Mouse (Mus musculus): ENCODE measurements around the gene Gas8.
"Not testable (repeated sequence)": the region's sequence is repeated elsewhere in the genome, so short reads cannot be mapped to it uniquely, and the experiment has no call there.

The Gas8 gene

DNA sequence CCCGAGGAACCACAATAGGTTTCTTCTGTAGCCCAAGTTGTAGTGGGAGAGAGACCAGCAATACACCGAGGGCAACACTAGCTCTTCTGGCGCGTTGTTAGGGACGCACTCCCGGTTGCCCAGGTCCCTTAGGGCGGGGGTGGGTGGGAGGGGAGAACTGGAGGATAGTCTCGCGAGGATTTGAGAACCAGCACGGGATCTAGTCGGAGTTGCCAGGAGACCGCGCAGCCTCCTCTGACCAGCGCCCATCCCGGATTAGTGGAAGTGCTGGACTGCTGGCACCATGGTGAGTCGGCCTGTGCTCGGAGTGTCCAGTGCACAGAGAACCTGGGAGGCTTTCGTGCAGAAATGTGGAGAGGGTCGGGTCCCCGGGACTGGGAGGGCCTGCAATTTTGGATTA lies at the start of gene Gas8:
Gene Gas8 (plus strand): TSS at position 168 of the 400 bp plus-strand sequence.
- CTCF ChIA-PET, result no interaction called here

DNA sequence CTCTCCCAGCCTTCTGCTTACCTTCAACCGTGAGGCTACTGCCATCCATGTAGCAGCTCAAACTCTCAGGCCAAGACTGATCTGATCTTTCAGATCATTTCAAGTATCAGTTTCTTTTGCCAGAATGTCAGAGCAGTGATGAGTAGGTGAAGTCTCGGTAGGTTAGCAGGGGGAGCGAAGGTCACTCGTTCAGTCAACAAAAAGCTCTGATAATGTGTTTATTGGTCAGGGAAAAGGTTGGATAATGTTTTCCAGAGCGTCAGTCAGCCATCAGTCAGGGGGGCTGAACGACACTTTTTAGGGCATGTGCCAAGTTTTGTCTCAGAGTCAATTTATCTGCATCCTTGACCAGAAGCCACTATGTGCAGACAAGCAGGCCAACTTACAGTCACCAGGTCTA lies 45.6 kb upstream of the Gas8 start:
- CTCF ChIA-PET, result not testable (repeated sequence)

- CTCF ChIA-PET, result interaction anchor here (0.7 kb wide), 1 partner anchor 1362 kb away, joined by 18 read pairs; no protein-coding TSS in a partner anchor
These were observed 44.1 kb upstream of the Gas8 start for GRCm38 (mm10) chr8:123474549-123474948.

DNA sequence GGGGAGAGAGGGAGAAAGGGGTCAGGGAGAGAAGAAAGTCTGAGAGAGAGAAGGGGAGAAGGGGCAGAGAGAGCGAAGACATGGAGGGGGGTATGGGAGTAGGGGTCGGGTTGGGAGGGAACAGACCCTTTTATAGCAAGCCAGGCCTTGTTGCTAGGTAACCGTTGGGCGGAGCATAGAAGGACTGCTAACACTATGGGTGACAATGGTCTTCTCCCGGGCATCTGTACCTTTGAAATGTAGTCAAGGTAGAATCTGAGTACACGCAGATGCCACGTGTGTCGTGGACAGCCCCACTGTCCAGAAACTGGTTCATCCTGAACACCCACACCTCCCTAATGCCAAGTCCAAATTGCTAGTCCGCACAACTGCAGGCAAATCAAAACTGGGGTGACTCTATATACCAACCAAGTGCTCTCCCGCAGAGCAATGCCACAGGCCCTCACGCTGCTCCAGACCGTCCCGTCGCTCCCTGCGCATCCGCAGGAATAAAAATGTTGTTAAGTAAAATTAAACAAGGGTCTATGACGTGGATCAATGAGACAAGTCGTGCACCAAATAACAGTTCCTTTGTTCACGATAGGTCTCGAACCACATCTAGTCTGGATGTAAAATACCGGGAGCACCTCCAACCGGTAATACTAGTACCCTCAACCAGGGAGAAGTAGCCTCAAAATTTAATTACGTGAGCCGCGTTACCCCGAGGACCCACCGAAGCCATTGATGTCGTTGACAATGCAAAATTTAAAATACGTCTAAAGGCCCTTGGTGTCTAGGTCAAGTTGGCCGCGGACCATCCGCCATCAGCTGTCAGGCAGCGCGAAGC lies 41.5 kb upstream of the Gas8 start:
- CTCF ChIA-PET, result interaction anchor here (0.5 kb wide), 1 partner anchor 154 kb away, joined by 20 read pairs; no protein-coding TSS in a partner anchor

GRCm38 (mm10) chr8:123477737-123478258 lies 40.8 kb upstream of the Gas8 start, which contains the start of gene Afg3l1:
Afg3l1 (plus strand) TSS chr8:123477903.
- CTCF ChIA-PET, result interaction anchor here (0.5 kb wide), 1 partner anchor 155 kb away, joined by 20 read pairs; no protein-coding TSS in a partner anchor

DNA sequence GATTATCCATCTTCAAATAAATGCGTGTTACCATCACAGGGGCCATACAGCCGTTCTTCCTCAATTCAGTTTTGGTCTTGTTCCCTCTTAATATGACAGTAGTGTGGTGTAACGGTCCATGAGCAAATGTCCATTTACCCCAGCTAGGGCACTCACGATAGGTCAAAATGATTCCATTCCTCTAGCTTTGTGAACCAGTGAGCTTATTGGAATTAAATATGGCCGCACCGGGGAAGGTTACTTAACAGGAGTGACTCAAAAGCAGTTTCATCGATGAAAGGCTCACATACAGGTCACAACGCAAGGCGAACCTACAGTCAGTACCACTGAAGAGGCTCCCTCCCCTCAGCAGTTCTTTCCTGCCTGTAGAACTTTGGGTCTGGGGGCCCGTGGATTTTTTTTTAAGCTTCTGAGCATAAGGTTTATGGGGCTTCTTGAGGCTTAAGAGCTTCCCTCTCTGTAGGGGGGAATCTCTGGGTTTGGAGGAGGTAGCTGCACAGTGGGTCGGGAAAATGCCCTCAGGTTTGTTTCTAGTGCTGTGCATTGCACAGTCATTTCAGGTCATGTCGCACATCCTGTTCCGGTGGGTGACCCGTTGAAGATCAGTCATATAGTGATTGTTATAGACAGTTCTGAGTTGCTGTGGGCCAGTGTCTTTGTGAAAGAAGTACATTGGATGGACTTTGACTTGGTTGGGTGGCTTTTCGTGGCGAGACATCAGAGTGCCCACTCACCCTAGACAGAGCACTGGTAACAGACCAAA lies 40.0 kb upstream of the Gas8 start:
- CTCF ChIA-PET, result no interaction called here

- CTCF ChIA-PET, result interaction anchor here (0.6 to 1.2 kb wide), 2 partner anchors 18 to 145 kb away, joined by 4 to 5 read pairs; no protein-coding TSS in a partner anchor
These were observed 36.0 kb upstream of the Gas8 start for GRCm38 (mm10) chr8:123482627-123483026.

DNA sequence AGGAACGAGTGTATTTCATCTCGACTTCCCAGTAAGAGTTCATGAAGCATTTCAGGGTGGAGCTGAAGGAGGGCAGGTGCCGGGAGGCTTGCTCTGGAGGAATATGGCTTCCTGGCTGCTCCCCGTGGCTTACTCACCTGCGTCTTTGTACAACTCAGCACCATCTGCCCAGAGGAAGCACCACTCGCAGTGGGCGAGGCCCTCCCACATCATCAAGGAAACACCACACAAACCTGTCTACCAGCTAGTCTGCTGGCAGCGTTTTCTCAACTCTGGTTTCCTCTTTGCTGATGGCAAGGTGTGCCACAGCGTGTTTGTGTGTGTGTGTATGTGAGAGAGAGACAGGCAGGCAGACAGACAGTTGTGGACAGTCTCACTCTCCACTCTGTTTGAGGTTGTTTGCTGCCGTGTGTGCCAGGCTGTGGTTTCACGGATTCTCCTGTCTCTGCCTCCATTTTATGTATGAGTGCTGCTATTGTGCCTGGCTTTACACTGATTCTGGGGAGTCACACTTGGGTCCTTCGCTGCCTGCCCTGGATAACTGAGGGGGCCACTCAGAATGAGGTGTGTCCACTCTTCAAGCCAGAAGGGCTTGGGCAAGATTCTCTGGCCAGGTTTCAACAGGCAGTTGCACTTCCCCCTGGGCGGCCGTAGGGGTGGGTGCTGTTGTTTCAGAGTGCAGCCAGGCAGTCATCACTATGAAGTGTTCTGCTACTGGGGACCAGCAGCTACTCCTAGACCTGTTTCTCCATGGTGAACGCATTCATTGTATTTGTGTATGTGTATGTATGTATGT lies 27.2 kb upstream of the Gas8 start:
- CTCF ChIA-PET, result interaction anchor here (0.6 kb wide), 1 partner anchor 86 kb away, joined by 6 read pairs; no protein-coding TSS in a partner anchor

GRCm38 (mm10) chr8:123492898-123493297 lies 25.7 kb upstream of the Gas8 start:
- CTCF ChIA-PET, result no interaction called here

DNA sequence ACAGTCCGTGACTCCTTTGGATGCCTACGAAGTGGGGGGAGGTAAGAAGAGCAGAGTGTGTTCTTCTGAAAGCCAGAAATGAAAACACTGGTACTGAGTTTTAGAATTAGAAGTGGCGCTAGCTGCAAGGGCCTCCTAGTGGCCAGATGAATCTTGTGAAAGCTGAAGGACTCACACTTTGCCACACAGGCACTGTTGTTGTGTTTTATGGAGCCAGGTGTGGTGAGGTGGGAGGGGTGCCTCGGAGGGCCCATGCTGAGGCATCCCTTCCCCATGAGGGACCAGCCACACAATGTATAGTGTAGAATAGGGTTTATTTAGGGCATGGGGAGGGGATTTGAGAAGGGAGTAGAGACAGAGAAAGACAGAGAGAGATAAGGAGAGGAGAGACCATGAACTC lies 20.9 kb upstream of the Gas8 start:
- CTCF ChIA-PET, result no interaction called here

- CTCF ChIA-PET, result no interaction called here
These were observed 19.7 kb upstream of the Gas8 start for GRCm38 (mm10) chr8:123498963-123499362.

DNA sequence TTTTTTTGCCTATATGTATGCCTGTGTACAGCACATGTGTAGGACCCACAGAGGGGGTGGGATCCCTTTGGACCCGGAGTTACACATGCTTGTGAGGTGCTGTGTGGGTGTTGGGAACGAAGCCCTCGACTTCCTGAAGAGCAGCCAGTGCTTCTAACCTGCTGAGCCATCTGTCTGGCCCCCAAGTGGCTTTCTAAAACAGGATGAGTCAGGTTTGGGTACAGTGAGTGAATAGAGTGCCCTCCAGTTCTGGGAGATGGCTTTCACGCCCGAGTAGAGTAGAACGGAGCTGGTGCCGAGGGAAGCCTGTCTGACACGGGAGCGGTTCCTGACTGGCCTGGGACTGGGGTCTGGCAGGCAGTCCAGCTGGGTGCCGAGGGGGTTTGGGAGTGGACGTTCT lies 19.1 kb upstream of the Gas8 start:
- CTCF ChIA-PET, result no interaction called here

GRCm38 (mm10) chr8:123502192-123502591 lies 16.4 kb upstream of the Gas8 start:
- CTCF ChIA-PET, result interaction anchor here (0.6 kb wide), 2 partner anchors 78 to 107 kb away, joined by 4 read pairs; no protein-coding TSS in a partner anchor

GRCm38 (mm10) chr8:123503801-123504467 lies 14.7 kb upstream of the Gas8 start:
- CTCF ChIA-PET, result interaction anchor here (0.8 kb wide), 1 partner anchor 13 kb away, joined by 3 read pairs; no protein-coding TSS in a partner anchor

- CTCF ChIA-PET, result no interaction called here
These were observed 13.9 kb upstream of the Gas8 start for GRCm38 (mm10) chr8:123504591-123505195.

DNA sequence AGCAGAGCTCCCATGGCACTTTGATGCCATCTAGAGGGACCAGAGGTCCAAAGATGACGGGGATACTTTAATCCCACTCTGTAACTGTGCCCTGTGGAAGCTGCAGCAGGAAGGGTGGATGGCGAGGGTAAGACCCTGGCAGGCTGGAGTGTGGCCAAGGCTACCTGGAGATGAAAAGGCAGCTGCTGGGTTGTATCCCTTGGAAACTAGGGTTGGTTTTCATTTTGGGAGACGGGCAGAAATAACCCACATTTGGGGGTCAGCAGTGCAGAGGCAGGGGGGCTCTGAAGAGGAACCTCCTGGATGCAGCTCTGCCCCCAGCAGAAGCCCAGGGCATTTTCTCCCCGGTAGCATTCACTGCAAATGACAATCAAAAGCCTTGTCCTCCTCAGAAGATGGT lies 13.4 kb upstream of the Gas8 start:
- CTCF ChIA-PET, result no interaction called here

GRCm38 (mm10) chr8:123505695-123506094 lies 12.9 kb upstream of the Gas8 start:
- CTCF ChIA-PET, result no interaction called here

DNA sequence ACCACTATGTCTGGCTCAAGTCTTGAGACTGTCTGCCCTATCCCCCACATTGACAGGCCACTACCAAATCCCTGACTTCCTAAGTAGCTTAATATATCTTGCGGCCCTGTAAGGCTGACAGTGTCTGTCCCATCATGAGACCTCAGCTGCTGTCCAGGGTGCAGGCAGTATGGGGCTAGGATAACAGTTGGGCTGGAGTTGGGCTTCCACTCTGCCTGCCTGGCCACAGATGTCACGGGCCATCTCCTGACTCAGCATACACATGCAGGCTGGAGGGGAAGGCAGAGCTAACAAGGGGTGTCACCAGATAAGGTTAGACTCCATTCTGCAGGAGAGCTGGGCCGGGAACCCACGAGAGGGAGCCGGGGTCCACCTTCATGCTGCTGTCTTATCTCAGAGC lies 11.5 kb upstream of the Gas8 start:
- CTCF ChIA-PET, result no interaction called here

DNA sequence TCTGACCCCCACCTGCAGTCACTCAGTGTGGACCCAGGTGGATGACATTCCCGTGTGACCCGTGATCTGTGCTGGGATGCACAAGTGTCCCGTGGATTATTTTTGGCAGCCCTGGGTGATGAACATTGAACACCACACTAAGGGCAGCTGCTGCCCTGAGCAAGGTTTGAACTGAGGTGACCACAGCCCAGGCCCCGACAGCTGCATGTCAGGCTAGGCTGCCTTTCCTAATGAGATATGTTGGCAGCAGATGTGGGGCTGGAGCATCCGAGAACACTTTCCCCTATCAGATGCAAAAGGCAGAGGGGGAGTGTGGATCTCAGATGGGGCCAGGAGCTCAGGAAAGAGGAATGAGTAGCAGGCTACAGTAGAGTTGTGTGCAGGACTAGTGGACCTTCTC lies 7.8 kb upstream of the Gas8 start:
- CTCF ChIA-PET, result no interaction called here

DNA sequence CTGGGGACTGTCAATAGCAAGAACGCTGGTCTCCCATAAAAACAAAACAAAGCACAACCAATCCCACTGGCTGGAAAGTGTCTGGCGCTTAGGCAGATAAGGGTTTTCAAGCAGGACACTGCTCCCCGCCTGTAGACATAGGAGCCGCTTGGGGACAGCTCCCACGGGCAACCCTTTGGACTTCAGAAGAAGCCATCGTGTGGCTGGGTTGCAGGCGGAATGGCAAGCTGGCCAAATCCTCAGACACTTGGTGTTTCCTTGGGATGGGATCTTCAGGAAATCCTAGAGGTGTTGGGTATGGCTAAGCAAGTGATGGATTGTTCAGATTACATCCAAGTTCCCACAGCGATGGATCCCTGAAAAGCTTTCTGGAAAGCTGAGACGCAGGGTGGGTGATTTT lies 4.5 kb upstream of the Gas8 start:
- CTCF ChIA-PET, result no interaction called here

Data from spleen, embryonic (tissue).